Mouse (Mus musculus) neural tube, embryonic 11.5 days (tissue): ENCODE results near the gene Gm28048. TPM values are rescaled to one million over a fixed set of nuclear protein-coding genes. Genes with fewer than 3 reads are reported as not detected.

Source experiments
- ATAC-seq: fragments of 200-750 bp; cut with Nextera tagmentation; 2 replicates; pipeline ENCODE4 v1.8.0; 2017; ENCODE audit warnings: moderate number of reproducible peaks, mild to moderate bottlenecking, moderate TSS enrichment, moderate library complexity; ENCODE audit not compliant: insufficient read depth, low FRiP score, low TSS enrichment
- DNase-seq: peaks from one replicate; pipeline ENCODE4 v3.0.0-alpha.2; 2015; ENCODE audit warnings: low spot score
- H3K27ac ChIP-seq: fragments of 300-500 bp; sonication (generic); 2 replicates; pipeline ENCODE4 v1.5.1; 2014; ENCODE audit warnings: low read depth, mild to moderate bottlenecking, low read length
- H3K27me3 ChIP-seq: fragments of 300-500 bp; sonication (generic); 2 replicates; pipeline ENCODE4 v1.6.1; 2014; ENCODE audit warnings: mild to moderate bottlenecking, low read length, mixed read lengths; ENCODE audit not compliant: control insufficient read depth, insufficient read depth
- H3K36me3 ChIP-seq: fragments of 300-500 bp; sonication (generic); 2 replicates; pipeline ENCODE4 v1.6.1; 2014; ENCODE audit warnings: mild to moderate bottlenecking, low read length, moderate library complexity, mixed read lengths; ENCODE audit not compliant: control insufficient read depth, insufficient read depth
- H3K4me1 ChIP-seq: fragments of 300-500 bp; sonication (generic); 2 replicates; pipeline ENCODE4 v1.6.1; 2014; ENCODE audit warnings: low read length, mixed read lengths; ENCODE audit not compliant: control insufficient read depth, insufficient read depth
- H3K4me2 ChIP-seq: fragments of 300-500 bp; sonication (generic); 2 replicates; pipeline ENCODE4 v1.6.1; 2014; ENCODE audit warnings: low read depth, mild to moderate bottlenecking, moderate library complexity
- H3K4me3 ChIP-seq: fragments of 300-500 bp; sonication (generic); 2 replicates; pipeline ENCODE4 v1.5.1; 2014; ENCODE audit warnings: low read depth, low read length
- H3K9ac ChIP-seq: fragments of 300-500 bp; sonication (generic); 2 replicates; pipeline ENCODE4 v1.6.1; 2014; ENCODE audit warnings: mild to moderate bottlenecking, low read length
- H3K9me3 ChIP-seq: fragments of 300-500 bp; sonication (generic); 2 replicates; pipeline ENCODE4 v1.6.1; 2016; ENCODE audit warnings: low read length; ENCODE audit not compliant: control insufficient read depth
- WGBS: fragments of 180-500 bp; shearing (Covaris S2); extraction: QIAGEN DNeasy Blood & Tissue Kit; methylation state at CpG from one replicate; pipeline ENCODE4 v1.1.7; 2014; 5-methylcytosine and 5-hydroxymethylcytosine counted together
- polyA plus RNA-seq: library from polyadenylated mRNA; unstranded; fragments of >200 nt; fragmentation: Nextera tagmentation; extraction: Ambion mirVana; gene quantifications from 2 replicates; pipeline ENCODE4 v1.2.1, GENCODE M21; 2014

Gene Gm28048
- polyA plus RNA-seq, 1 experiment from 2014 or later: 5.9 TPM

DNA sequence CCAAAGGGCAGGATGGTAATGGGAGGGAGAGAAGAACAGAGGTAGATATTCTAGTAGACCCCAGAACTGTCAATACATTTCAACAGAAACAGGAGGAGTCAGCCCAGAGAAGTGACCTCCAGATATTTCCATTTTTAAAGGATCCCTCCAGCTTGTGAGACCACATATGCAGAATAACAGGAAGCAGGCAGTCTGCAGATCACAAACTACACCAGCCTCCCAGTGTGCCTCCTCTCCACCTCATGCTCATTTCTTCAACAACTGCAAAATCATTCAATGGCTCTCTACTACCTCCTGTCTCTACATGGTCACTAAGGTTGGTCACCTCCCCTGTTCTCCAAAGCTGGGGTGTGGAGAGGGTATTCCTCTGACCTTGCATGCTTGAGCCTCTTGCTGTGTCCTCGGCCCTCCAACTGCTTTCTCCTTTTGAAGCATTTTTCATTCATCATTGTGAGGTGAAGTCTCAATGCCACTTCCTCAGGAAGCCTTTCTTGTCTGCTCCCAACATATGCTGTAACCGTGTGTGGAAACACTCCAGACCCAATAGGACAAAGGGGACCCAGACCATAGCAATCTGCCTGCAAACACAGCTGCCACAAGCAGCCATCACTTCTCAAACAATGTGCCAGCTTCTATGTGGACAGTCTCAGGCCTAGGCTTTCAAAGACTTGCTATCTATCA lies 128.3 kb downstream of the Gm28048 start:
- Histone ChIP-seq H3K4me1 (no peaks in the 10 kb centered on the region), H3K27ac (no peak overlapping the region)
- ATAC-seq: no peak

DNA sequence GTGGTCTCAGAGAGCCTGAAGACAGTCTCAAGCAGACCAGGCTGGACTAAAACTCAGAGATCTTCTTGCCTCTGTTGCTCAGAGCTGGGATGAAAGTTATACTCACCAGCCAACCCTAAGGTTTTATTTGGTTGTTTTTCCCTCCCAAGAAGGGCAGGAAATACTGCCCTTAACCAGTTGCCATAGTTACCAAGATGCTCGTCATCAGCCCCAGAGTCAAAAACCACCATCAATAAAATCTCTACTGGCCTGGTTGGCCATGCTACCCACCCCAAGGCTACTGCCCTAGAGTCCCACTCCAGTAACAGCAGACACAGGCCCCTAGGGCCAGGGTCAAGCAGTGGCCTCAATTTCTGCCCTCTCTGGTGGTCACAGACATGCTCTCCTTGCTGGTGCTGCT lies 129.4 kb downstream of the Gm28048 start:
- H3K27me3 ChIP-seq: peaks cover 7% of the 10 kb centered on the region
- H3K4me1 ChIP-seq: no peaks in the 10 kb centered on the region
- 30% methylated on average over 1 of the region's 1 CpGs for WGBS
- H3K4me3 ChIP-seq: no peak overlapping the region
- H3K27ac ChIP-seq: no peak overlapping the region
- no peak overlapping the region for H3K4me2 ChIP-seq
- no peaks in the 10 kb centered on the region for H3K9me3 ChIP-seq
- no peak for DNase-seq
- no peak overlapping the region for H3K9ac ChIP-seq
- ATAC-seq: no peak
- H3K36me3 ChIP-seq: no peaks in the 10 kb centered on the region

More for the DNA sequence above, 128.3 kb downstream of the Gm28048 start:
- WGBS: 43% methylated on average over 2 of the region's 2 CpGs
- no peaks in the 10 kb centered on the region for H3K9me3 ChIP-seq
- H3K4me3 ChIP-seq: no peak overlapping the region
- H3K9ac ChIP-seq: no peak overlapping the region
- no peak overlapping the region for H3K4me2 ChIP-seq
- H3K27me3 ChIP-seq: peaks cover 19% of the 10 kb centered on the region
- H3K36me3 ChIP-seq: no peaks in the 10 kb centered on the region
- no peak for DNase-seq

DNA sequence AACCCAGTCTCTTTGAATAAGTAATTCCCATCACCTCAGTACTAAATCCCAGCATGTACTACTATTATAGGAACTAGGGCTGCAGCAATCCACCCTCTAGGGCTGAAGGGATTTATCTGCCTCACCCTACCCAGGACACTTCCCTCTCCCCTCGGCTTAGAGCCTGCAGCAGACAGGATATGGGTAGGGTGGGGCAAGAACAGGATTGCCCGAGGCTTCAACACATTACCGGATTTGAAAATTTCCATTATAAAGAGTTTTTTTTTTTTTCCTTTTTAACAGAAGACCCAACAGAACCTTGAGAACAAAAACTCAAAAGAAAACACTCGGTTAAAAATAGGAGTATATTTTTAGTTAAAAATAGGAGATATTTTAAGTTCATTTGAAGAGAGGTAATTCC lies 130.5 kb downstream of the Gm28048 start:
- 54% methylated on average over 4 of the region's 4 CpGs for WGBS
- DNase-seq (no peak), ATAC-seq (no peak)
- peaks cover under 1% of the 10 kb centered on the region; the same call in 1 of the 2 replicates for H3K27me3 ChIP-seq
- no peaks in the 10 kb centered on the region for H3K9me3 ChIP-seq
- no peak overlapping the region for H3K27ac ChIP-seq
- no peaks in the 10 kb centered on the region for H3K4me1 ChIP-seq
- H3K9ac ChIP-seq: no peak overlapping the region
- H3K4me3 ChIP-seq: no peak overlapping the region
- no peak overlapping the region for H3K4me2 ChIP-seq
- no peaks in the 10 kb centered on the region for H3K36me3 ChIP-seq

DNA sequence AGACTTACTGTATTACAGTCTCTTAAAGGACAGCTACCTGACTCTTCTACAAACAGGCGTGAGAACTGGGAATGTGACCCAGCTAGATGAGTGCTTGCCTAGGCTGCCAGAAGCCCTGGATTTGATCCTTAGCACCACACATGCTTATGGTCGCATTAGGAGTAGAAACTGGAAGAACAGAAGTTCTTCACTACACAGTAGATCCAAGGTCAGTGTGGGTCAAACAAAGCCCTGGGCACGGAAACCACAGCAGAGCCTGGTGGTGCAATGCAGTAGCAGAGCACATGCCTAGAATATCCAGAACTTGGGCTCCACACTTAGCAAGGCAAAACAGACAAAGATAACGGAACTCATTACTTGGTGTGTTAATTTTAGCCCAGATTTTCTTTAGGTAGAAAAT lies 131.8 kb downstream of the Gm28048 start:
- Histone ChIP-seq H3K4me3 (no peak overlapping the region), H3K27ac (no peak overlapping the region), H3K4me2 (no peak overlapping the region), H3K27me3 (no peaks in the 10 kb centered on the region), H3K9me3 (no peaks in the 10 kb centered on the region), H3K4me1 (no peaks in the 10 kb centered on the region), H3K36me3 (no peaks in the 10 kb centered on the region), H3K9ac (no peak overlapping the region)
- ATAC-seq (no peak), DNase-seq (no peak)
- WGBS: 86% methylated on average over 4 of the region's 4 CpGs

DNA sequence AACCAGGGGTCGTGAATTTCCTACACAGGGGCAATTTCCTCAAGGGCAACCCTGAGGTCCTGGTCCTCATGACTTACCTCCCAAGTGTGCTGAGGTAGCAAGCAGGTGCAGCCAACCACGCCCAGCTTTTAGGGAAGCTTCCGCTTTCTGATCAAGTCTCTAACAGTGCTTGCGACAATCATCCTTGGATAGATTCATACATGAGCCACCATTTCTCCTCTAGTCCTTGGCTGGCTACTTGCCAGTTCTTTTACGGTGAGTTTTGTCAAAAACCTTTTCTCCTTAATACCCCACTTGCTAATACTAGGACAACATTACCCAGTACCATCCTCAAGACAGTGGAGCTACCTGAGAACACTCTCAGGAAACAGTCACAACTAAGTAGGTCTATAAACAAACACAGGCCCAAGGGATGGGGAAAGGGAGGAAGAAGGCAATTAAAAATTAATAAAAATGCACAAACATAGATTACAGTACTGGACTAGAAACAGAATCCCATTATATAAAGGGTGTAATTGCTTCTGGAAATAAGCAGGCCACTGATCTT lies 133.2 kb downstream of the Gm28048 start:
- DNase-seq (no peak), ATAC-seq (no peak)
- 86% methylated on average over 5 of the region's 5 CpGs for WGBS

DNA sequence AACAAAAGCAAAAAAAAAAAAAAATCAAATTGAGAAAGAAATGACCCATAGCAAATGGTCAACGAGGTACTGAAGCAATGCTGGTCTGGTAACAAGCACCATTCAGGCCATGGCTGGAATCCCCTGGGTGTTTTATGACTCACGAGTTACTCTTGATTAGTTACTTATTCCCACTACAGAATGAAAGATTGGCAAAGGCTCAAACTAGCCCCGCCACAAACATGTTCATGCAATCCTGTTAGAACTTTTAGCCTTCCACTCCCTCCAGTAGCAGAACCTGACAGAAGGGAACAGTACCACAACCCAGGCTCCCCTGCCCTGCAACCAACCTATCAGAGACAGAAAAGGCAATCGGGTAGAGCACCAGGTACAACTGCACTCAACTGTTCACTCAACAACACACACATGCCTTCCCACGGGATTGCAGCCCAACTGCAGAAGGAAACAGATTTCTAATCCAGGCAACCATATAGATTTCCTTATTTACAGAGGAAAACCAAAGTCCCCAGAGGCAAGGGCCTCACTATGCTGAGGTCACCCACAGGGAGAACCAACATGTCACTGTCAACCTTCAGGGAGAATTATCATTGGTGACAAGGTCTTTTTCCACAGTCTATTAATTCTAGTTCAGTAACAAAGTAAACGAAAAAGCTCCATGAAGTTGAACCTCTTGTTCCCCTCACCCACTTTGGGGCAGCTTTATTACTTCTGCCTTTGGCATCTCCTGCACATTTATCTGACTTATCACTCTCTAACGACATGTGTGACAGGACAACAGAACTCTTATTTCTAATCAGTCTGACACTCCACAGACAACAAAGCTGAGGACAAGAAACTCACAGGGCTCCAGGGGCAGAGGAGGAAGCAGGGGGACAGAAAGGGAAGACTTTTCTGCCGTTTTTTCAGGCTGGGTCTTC lies 133.9 kb downstream of the Gm28048 start:
- no peaks in the 10 kb centered on the region for H3K27me3 ChIP-seq
- no peak overlapping the region for H3K27ac ChIP-seq
- H3K36me3 ChIP-seq: no peaks in the 10 kb centered on the region
- H3K4me1 ChIP-seq: no peaks in the 10 kb centered on the region
- no peaks in the 10 kb centered on the region for H3K9me3 ChIP-seq
- DNase-seq: no peak
- no peak overlapping the region for H3K4me3 ChIP-seq
- H3K9ac ChIP-seq: no peak overlapping the region
- no peak overlapping the region for H3K4me2 ChIP-seq
- WGBS: 53% methylated on average over 8 of the region's 8 CpGs
- ATAC-seq: no peak

More for the DNA sequence above, 133.2 kb downstream of the Gm28048 start:
- H3K27me3 ChIP-seq: no peaks in the 10 kb centered on the region
- no peak overlapping the region for H3K9ac ChIP-seq
- H3K4me1 ChIP-seq: no peaks in the 10 kb centered on the region
- H3K4me2 ChIP-seq: no peak overlapping the region
- H3K36me3 ChIP-seq: no peaks in the 10 kb centered on the region
- no peak overlapping the region for H3K27ac ChIP-seq
- H3K4me3 ChIP-seq: no peak overlapping the region
- H3K9me3 ChIP-seq: no peaks in the 10 kb centered on the region

DNA sequence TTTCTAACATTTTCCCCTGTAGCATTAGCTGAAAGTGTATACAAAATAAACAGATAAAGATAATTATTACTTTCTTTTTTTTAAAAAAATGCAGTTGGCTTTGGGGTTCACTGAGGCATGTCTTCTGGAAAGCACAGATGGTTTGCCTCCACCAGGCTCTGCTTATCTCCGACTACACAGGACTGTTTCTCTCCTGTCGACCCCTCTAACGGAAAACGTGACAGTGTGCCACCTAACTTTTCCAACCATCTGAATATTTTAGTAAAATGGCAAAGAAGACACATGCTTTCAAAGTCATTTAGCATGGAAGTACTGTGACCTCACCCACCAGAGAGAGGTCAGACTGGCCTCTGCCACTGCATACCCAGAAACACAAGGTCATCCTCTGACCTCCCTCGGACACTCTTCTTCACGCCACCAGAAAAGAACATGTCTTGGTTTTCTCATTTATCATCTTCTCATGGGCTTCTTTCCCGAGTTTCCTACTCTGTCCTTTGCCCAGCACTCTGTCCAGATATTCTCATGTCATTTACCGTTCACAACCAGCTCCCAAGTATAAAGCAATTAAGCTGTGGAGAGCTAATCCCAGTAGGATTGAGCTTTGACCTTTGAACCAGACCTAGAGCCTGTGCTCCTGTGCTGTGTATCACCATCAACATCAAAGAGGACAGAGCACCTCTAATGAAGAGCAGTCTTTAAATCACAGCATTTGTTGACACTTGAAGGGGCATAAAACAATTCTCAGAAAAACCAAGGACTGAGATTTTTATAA lies 134.7 kb downstream of the Gm28048 start:
- Histone ChIP-seq H3K4me1 (no peaks in the 10 kb centered on the region), H3K9me3 (no peaks in the 10 kb centered on the region), H3K27ac (no peak overlapping the region), H3K4me3 (no peak overlapping the region), H3K4me2 (no peak overlapping the region), H3K36me3 (no peaks in the 10 kb centered on the region), H3K9ac (no peak overlapping the region), H3K27me3 (no peaks in the 10 kb centered on the region)
- WGBS: 63% methylated on average over 8 of the region's 8 CpGs
- no peak for ATAC-seq
- DNase-seq: no peak

DNA sequence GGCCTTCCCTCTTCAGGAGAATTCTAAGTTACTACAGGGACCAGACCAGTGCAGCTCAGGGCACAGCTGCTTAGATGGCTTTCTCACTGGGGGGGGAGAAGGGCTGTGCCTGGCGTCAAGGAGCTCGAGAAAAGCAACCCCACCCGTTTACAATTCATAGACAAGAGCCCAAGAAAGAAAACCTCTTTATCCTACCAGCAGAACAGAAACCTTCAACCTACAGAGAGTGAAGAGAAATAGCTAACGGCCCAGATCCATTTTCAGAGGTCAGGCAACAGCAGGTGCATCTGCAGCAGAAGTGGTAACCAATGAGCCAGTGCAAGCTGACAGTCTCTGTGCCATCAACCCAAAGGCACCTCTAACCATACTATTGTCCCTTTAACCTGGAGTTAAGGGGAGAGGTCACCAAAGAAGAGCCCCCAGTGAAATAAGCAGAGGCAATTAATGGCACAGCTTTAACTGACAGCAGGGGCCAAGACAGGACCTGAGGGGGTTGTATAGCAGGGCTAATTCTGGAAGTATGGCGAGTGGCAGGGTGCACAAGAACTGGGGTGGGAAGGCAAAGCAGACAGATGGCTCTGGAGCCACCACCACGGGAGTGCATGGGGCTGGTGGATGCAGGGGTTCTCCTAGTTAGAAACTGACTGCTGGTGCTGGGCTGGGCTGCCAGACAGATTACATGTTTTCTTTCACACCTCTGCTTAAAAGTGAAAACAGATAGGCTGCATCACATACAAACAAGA lies 135.6 kb downstream of the Gm28048 start:
- no peaks in the 10 kb centered on the region for H3K9me3 ChIP-seq
- no peak overlapping the region for H3K9ac ChIP-seq
- H3K36me3 ChIP-seq: no peaks in the 10 kb centered on the region
- WGBS: 56% methylated on average over 6 of the region's 6 CpGs
- H3K4me3 ChIP-seq: no peak overlapping the region
- no peaks in the 10 kb centered on the region for H3K4me1 ChIP-seq
- H3K27me3 ChIP-seq: no peaks in the 10 kb centered on the region
- no peak for ATAC-seq
- H3K27ac ChIP-seq: no peak overlapping the region
- DNase-seq: no peak
- no peak overlapping the region for H3K4me2 ChIP-seq
